Mouse (Mus musculus): ENCODE results near the gene Rpl41. TPM values are rescaled to one million over a fixed set of nuclear protein-coding genes. Genes with fewer than 3 reads are reported as not detected.

The Rpl41 gene
- polyA plus RNA-seq, 1 experiment: 2,108 TPM

DNA sequence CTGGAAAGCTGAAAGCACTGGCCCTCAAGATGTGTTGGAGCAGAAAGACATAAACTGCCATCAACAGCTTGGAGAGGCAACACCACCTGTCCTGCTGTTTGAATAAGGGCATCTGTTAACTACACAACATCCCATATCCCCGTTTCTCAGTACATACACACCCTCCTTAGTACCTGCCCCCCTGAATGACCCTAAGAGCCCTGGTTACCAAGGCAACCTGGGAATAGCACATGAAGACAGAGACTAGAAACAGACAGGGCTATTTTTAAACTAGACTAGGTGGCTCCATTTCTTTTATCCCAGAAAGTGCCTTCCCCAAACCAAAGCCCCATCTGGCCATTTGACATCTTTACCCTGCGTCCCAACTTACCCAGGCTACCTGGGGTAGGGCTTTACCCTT, 6.0 kb downstream of the Rpl41 start:
- peaks cover 19% of the 10 kb centered on the region for H3K36me3 ChIP-seq (ENCODE audit: control insufficient read depth, insufficient read depth, low read length)
- 93% methylated on average over 2 of the region's 2 CpGs for WGBS
- TF ChIP-seq CTCF (IDR thresholded peaks at IDR 0.05; ENCODE audit: borderline replicate concordance, control insufficient read depth, extremely low read depth, insufficient read depth, low read length, poor library complexity) (no peak), POLR2A (IDR thresholded peaks at IDR 0.05; ENCODE audit: control insufficient read depth, extremely low read depth, insufficient read depth, low read length, poor library complexity) (no peak)
- H3K27ac ChIP-seq (ENCODE audit: control insufficient read depth, insufficient read depth, low read length): no peak overlapping the region
- H3K4me1 ChIP-seq (replicated peaks; ENCODE audit: control insufficient read depth, insufficient read depth, low read length): 0 out of 2 replicates have a peak, but pooled peaks cover 2% of the 10 kb centered on the region
- no peak overlapping the region for H3K4me3 ChIP-seq (ENCODE audit: control insufficient read depth, insufficient read depth, low read length)
- no peaks in the 10 kb centered on the region for H3K27me3 ChIP-seq (ENCODE audit: control insufficient read depth, insufficient read depth, low read length)
- DNase-seq: no peak

DNA sequence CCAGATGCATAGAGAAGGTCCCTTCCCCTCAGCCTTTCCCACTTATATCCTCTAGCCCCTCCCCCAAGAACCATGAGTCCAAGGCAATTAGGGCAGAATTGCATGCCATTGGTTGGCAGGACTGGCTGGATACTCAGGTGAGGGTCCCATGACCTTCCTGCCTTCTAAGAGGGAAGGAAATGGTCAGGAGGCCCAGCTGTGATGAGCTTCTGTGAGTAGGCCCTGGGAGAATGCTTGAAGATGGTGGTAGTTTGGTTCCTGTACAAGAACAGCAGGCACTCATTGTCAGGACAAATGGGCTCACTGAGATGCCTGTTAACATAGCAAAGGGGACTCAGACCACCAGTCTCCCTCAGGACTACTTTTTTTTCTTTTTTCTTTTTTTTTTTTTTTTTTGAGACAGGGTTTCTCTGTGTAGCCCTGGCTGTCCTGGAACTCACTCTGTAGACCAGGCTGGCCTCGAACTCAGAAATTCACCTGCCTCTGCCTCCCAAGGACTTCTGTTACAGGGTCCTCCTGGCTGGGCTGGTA, 10.7 kb downstream of the Rpl41 start:
- Histone ChIP-seq H3K27ac (ENCODE audit: control insufficient read depth, insufficient read depth, low read length) (no peak overlapping the region), H3K4me1 (replicated peaks; ENCODE audit: control insufficient read depth, insufficient read depth, low read length) (peaks cover 4% of the 10 kb centered on the region), H3K27me3 (ENCODE audit: control insufficient read depth, insufficient read depth, low read length) (no peaks in the 10 kb centered on the region), H3K4me3 (ENCODE audit: control insufficient read depth, insufficient read depth, low read length) (no peak overlapping the region), H3K36me3 (ENCODE audit: control insufficient read depth, insufficient read depth, low read length) (peaks cover 2% of the 10 kb centered on the region; the same call in 1 of the 2 replicates)
- DNase-seq: no peak
- WGBS: 100% methylated on average over 1 of the region's 1 CpGs
- TF ChIP-seq CTCF (IDR thresholded peaks at IDR 0.05; ENCODE audit: borderline replicate concordance, control insufficient read depth, extremely low read depth, insufficient read depth, low read length, poor library complexity): no peak
- no peak for TF ChIP-seq POLR2A (IDR thresholded peaks at IDR 0.05; ENCODE audit: control insufficient read depth, extremely low read depth, insufficient read depth, low read length, poor library complexity)

DNA sequence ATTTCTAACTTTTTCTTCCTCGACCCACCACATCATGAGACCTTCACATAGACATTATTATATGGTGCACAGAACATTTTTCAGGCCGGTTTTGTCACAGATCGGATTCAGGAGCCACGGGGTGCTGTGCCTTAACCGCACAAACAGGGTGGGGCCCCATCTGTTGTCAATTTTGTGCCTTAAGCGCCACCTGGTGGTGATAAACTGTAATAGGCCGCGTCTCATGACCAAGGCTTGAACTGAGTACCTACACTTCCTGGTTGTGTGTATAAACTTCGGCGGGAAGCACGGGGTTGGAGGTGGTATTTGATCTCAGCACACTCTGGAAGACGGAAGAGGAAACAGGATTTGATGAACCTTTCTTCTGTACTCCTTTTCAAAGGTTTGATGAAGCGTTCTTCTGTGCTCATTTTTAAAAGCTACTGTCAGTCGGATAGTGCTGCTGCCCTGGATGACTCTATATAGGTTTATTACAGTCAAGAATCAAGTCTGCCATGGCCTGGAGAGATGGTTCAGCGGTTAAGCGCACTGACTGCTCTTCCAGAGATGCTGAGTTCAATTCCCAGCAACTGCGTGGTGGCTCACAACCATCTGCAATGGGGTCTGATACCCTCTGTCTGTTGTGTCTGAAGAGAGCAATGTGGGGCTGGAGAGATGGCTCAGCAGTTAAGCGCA, 12.7 kb downstream of the Rpl41 start:
- TF ChIP-seq CTCF (IDR thresholded peaks at IDR 0.05; ENCODE audit: borderline replicate concordance, control insufficient read depth, extremely low read depth, insufficient read depth, low read length, poor library complexity): peak; percentile 73; the same call in 1 of the 2 replicates
- no peak for TF ChIP-seq POLR2A (IDR thresholded peaks at IDR 0.05; ENCODE audit: control insufficient read depth, extremely low read depth, insufficient read depth, low read length, poor library complexity)
- 12% methylated on average over 18 of the region's 18 CpGs for WGBS
- peak overlapping the region; percentile 29; the same call in 1 of the 2 replicates for H3K27ac ChIP-seq (ENCODE audit: control insufficient read depth, insufficient read depth, low read length)
- H3K4me1 ChIP-seq (replicated peaks; ENCODE audit: control insufficient read depth, insufficient read depth, low read length): peaks cover 4% of the 10 kb centered on the region
- no peaks in the 10 kb centered on the region for H3K36me3 ChIP-seq (ENCODE audit: control insufficient read depth, insufficient read depth, low read length)
- H3K4me3 ChIP-seq (ENCODE audit: control insufficient read depth, insufficient read depth, low read length): no peak overlapping the region
- peak; percentile 92 for DNase-seq
- H3K27me3 ChIP-seq (ENCODE audit: control insufficient read depth, insufficient read depth, low read length): no peaks in the 10 kb centered on the region

DNA sequence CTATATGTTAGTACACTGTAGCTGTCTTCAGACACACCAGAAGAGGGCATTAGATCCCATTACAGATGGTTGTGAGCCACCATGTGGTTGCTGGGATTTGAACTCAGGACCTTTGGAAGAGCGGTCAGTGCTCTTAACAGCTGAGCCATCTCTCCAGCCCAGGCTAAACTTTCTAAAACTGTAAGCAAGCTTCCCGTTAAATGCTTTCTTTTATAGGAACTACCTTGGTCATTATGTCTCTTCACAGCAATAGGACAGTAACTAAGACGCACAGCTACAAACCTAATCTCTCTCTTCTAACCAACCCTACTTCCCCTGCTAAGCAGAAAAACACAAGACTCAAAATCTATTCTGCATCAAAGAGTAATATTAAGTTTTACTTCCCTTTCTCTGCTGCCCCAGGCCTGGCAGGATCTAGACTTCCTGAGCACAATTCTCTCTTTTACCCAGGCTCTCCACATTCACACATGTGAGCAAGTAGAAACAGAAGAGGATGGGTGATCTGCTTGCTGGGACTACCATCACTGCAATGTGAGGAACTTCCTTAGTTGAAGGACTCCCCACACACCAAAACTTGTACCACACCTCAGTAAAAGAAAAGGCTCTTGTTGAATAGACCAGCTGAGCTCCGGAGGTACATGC, 13.4 kb downstream of the Rpl41 start:
- no peak overlapping the region for H3K4me3 ChIP-seq (ENCODE audit: control insufficient read depth, insufficient read depth, low read length)
- no peaks in the 10 kb centered on the region for H3K27me3 ChIP-seq (ENCODE audit: control insufficient read depth, insufficient read depth, low read length)
- peak overlapping the region; percentile 40; the same call in 1 of the 2 replicates for H3K27ac ChIP-seq (ENCODE audit: control insufficient read depth, insufficient read depth, low read length)
- 33% methylated on average over 4 of the region's 4 CpGs for WGBS
- peaks cover 4% of the 10 kb centered on the region for H3K4me1 ChIP-seq (replicated peaks; ENCODE audit: control insufficient read depth, insufficient read depth, low read length)
- no peak for DNase-seq
- no peaks in the 10 kb centered on the region for H3K36me3 ChIP-seq (ENCODE audit: control insufficient read depth, insufficient read depth, low read length)
- no peak for TF ChIP-seq CTCF (IDR thresholded peaks at IDR 0.05; ENCODE audit: borderline replicate concordance, control insufficient read depth, extremely low read depth, insufficient read depth, low read length, poor library complexity)
- no peak for TF ChIP-seq POLR2A (IDR thresholded peaks at IDR 0.05; ENCODE audit: control insufficient read depth, extremely low read depth, insufficient read depth, low read length, poor library complexity)

DNA sequence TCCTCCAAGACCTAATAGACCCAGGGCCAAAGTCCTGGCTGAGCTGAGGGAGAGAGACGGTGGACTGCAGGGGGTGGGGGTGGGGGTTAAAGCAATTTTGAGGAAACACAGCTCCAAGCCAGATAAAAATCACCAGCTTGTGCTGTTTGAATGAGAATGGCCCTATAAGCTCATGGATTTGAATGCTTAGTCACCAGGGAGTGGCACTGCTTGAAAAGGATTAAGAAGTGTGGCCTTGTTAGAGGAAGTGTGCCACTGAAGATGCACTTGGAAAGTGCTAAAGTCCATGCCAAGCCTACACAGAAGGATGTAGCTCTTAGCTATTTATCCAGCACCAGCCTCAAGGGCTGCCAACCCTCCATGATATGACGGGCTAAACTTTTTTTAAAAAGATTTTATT, 13.9 kb downstream of the Rpl41 start:
- Histone ChIP-seq H3K36me3 (ENCODE audit: control insufficient read depth, insufficient read depth, low read length) (no peaks in the 10 kb centered on the region), H3K4me1 (replicated peaks; ENCODE audit: control insufficient read depth, insufficient read depth, low read length) (peaks cover 4% of the 10 kb centered on the region), H3K27ac (ENCODE audit: control insufficient read depth, insufficient read depth, low read length) (no peak overlapping the region), H3K27me3 (ENCODE audit: control insufficient read depth, insufficient read depth, low read length) (no peaks in the 10 kb centered on the region), H3K4me3 (ENCODE audit: control insufficient read depth, insufficient read depth, low read length) (no peak overlapping the region)
- TF ChIP-seq POLR2A (IDR thresholded peaks at IDR 0.05; ENCODE audit: control insufficient read depth, extremely low read depth, insufficient read depth, low read length, poor library complexity) (no peak), CTCF (IDR thresholded peaks at IDR 0.05; ENCODE audit: borderline replicate concordance, control insufficient read depth, extremely low read depth, insufficient read depth, low read length, poor library complexity) (no peak)
- 94% methylated on average over 2 of the region's 2 CpGs for WGBS
- no peak for DNase-seq

Measured in thymus, adult 2 months (tissue).